Mouse (Mus musculus) cerebellum, adult 18-20 months (tissue): ENCODE results near the gene 1700086D15Rik.

ENCODE experiments used
- DNase-seq, 2 experiments: peaks; one replicate each; pipeline ENCODE4 v3.0.0; 2021

1700086D15Rik gene

GRCm38 (mm10) chr11:65133661-65134060 is 26.0 kb downstream of the 1700086D15Rik start:
- DNase-seq = no peak

DNA sequence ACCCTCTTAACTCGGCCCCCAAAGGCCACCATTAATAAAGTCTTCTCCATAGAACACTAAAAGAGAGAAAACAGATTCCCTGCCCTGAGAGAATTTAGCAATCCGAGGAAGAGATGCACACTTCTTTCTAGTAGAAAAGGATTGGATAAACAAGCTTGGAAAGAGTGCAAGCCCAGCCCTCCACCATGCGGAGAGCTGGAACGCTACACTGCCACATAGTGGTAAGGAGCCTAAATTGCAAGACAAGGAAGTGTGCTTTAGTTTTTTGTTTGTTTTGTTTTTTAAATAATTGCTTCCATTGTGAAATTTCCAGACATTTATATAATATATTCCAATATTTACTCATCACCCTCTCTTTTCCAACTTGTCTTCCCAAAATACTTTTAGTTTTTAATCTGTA is 30.6 kb downstream of the 1700086D15Rik start:
- no peak for DNase-seq

- no peak for DNase-seq
These were observed 31.0 kb downstream of the 1700086D15Rik start for GRCm38 (mm10) chr11:65128666-65129065.

GRCm38 (mm10) chr11:65126566-65126965 is 33.1 kb downstream of the 1700086D15Rik start:
- peak; percentile 48 to 59 for DNase-seq

DNA sequence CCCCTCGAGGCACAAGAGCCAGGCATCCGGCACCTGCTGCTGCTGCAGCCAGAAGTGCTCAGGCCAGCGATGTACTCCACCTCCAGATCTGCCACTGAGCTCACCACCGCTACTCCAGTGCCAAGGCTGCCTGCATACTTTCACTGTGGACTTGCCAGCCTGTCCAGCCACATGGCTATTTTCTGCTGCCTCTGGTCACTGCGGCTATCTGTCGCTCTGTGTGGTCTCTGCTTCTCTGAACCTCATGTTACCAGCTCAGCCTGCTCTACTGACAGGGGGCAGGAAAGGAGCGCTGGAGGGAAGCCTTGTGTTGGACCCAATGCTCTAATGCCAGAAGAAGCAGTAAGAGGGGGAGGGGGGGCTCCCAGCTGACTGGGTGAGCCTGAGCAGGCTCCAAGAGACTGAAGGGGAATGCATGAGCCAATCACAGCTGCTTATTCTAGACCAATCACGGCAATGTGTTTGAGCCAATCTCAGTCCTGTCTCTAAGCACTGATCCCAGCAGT is 34.7 kb downstream of the 1700086D15Rik start:
- peak; percentile 56 to 61 for DNase-seq

DNA sequence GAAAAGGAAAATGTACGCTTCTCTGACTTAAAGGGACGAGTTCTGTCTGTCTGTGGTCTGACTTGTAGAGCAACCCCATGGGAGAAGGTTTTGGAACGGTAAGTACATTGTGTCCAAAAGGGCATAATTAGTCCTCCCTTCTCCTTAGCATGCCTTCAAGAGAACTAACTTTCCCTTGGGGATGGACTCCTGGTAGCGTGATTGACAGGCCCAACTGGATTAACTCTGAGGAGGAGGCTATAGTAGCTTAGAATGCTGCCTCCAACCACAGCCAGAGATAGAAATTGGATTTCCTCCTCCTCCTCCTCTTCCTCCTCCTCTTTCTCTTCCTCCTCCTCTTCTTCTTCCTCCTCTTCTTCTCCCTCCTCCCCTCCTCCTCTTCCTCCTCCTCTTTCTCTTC is 39.4 kb downstream of the 1700086D15Rik start:
- no peak for DNase-seq

- DNase-seq = no peak
These were observed 43.9 kb downstream of the 1700086D15Rik start for GRCm38 (mm10) chr11:65115811-65116210.

- DNase-seq = no peak
These were observed 47.6 kb downstream of the 1700086D15Rik start for GRCm38 (mm10) chr11:65112086-65112485.

GRCm38 (mm10) chr11:65111651-65112050 is 48.0 kb downstream of the 1700086D15Rik start:
- peak in 1 of 2 experiments; percentile 53 for DNase-seq

- no peak for DNase-seq
These were observed 49.6 kb downstream of the 1700086D15Rik start for GRCm38 (mm10) chr11:65110058-65110457.

DNA sequence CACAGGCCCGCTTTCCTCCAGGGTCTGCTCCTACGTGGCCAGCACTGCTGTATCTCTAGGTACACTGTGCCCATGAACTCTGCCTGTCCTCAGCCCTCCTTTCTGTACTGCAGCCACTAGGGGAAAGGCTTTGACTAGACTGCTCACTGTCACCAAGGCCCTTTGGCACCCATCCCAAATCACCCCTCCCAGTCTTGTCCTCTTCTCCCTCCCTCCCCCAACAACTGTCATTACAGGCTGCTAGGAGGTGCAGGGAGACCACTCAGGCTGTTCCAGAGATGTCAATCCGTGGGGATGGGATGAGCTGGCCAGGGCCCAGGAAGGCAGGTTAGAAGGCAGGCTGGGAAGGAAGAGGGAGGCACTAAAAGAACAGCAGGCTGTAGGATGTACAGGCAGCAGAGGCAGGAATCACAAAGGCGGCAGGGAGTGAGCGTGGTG is 51.9 kb downstream of the 1700086D15Rik start:
- peak; percentile 58 to 66 for DNase-seq

DNA sequence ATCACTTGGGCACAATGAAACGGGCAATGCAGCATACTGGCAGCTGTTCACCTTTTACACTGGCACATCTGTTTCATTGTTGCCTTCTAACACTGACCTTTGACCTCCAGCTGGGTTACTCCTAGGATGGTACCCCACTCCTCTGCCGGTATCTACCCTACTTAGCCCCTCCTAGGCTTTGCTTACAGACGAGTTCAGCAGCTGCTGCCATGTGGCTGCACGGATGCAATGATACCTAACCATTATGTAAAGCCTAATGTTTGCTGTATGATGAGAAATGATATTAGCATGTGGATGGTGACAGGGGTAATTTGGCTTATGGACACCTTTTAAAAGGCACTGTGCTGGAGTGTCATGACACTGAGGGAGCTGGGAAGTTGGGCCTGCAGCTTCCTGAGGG is 52.5 kb downstream of the 1700086D15Rik start:
- DNase-seq = no peak

DNA sequence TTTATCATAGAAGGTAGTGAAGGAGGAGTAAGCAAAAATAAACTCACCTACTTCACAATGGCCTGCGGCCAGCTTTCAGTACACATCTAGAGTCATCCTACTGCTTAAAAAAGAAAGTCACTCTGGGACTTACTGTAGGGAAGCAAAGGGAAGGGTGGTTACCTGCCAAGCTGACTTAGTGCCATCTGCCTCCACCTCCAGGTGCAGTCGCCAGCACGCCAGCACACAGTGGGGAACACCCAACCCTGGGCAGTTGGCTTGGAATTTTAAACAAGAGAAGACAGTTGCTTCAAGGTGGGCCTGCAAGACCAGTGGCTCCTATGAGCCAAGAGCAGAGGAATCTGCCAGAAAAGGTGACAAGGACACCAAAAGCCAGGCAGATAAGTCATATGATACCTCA is 55.6 kb downstream of the 1700086D15Rik start:
- DNase-seq = peak; percentile 82
